Mouse (Mus musculus) lung, adult 2 months (tissue): Measurements from ENCODE around the gene Hbp1. TPM values are rescaled to one million over a fixed set of nuclear protein-coding genes. Genes with fewer than 3 reads are reported as not detected.

Experiments used
- DNase-seq: peaks from one replicate; pipeline ENCODE4 v3.0.0; 2022
- H3K4me1 ChIP-seq: fragments of 200-500 bp; 2 replicates; pipeline ENCODE4 v1.6.1; 2011; ENCODE audit warnings: low read length; ENCODE audit not compliant: control insufficient read depth, insufficient read depth
- H3K4me3 ChIP-seq: fragments of 200-500 bp; replicated peaks from 2 replicates; pipeline ENCODE3; 2011; ENCODE audit warnings: low read depth, mild to moderate bottlenecking, control low read depth, low read length; ENCODE audit errors: extremely low read depth
- CTCF ChIP-seq: fragments of 200-500 bp; IDR thresholded peaks from 2 replicates; pipeline ENCODE4 v1.5.1; 2011; ENCODE audit warnings: mild to moderate bottlenecking, low read length, control low read depth; ENCODE audit not compliant: insufficient read depth
- POLR2A ChIP-seq: fragments of 200-500 bp; IDR thresholded peaks from 2 replicates; pipeline ENCODE4 v1.6.1; 2011; ENCODE audit warnings: low read depth, mild to moderate bottlenecking, control low read depth, low read length, borderline replicate concordance; ENCODE audit errors: extremely low read depth
- WGBS: fragments of 180-500 bp; shearing (Covaris S2); methylation state at CpG from one replicate; pipeline ENCODE4 v1.1.7; 2018; 5-methylcytosine and 5-hydroxymethylcytosine counted together
- polyA plus RNA-seq: library from polyadenylated mRNA; depleted of rRNA; stranded (reverse); fragments of >200 nt; gene quantifications from 2 replicates; pipeline ENCODE4 v1.2.3, GENCODE M21; 2012

The Hbp1 gene
- polyA plus RNA-seq, 1 experiment, result 72.6 TPM

GRCm38 (mm10) chr12:31920464-31921405, 29.6 kb downstream of the Hbp1 start:
- Histone ChIP-seq H3K4me3 (no peak overlapping the region), H3K4me1 (no peaks in the 10 kb centered on the region)
- TF ChIP-seq CTCF (no peak), POLR2A (no peak)
- DNase-seq, result no peak
- 82% methylated on average over 18 of the region's 18 CpGs for WGBS

DNA sequence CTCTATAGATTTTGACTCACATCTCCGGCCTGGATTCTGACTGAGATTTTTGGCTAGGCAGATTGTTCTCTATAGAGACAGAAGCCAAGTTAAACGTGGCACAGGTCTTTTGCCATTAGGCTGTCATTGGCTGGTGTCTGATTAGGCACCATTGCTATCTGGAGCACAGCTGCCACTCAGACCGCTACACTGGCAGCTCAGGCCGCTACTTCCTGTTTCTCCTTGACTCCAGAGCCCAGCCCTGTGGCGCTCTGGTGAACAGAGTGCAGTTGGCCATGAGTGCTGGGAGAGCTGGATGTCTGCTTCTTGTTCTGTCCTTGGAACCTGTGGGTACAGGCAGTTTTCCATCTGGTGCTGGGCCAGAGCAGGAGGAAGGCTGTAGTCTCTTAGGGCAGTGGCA, 33.1 kb downstream of the Hbp1 start:
- DNase-seq, result no peak
- Histone ChIP-seq H3K4me1 (peaks cover 4% of the 10 kb centered on the region; the same call in 1 of the 2 replicates), H3K4me3 (no peak overlapping the region)
- WGBS, result 54% methylated on average over 5 of the region's 5 CpGs
- TF ChIP-seq CTCF (no peak), POLR2A (no peak)

GRCm38 (mm10) chr12:31916691-31917090, 33.6 kb downstream of the Hbp1 start:
- 92% methylated on average over 5 of the region's 5 CpGs for WGBS
- Histone ChIP-seq H3K4me1 (peaks cover 4% of the 10 kb centered on the region; the same call in 1 of the 2 replicates), H3K4me3 (no peak overlapping the region)
- no peak for TF ChIP-seq POLR2A
- TF ChIP-seq CTCF, result no peak
- no peak for DNase-seq

- no peak for DNase-seq
- TF ChIP-seq CTCF, result no peak
- Histone ChIP-seq H3K4me3 (no peak overlapping the region), H3K4me1 (peaks cover 4% of the 10 kb centered on the region; the same call in 1 of the 2 replicates)
- WGBS, result 30% methylated on average over 4 of the region's 4 CpGs
Observed at GRCm38 (mm10) chr12:31913614-31914013, 36.7 kb downstream of the Hbp1 start.

- DNase-seq, result no peak
- WGBS, result 87% methylated on average over 6 of the region's 6 CpGs
- Histone ChIP-seq H3K4me3 (no peak overlapping the region), H3K4me1 (peaks cover 4% of the 10 kb centered on the region; the same call in 1 of the 2 replicates)
- no peak for TF ChIP-seq CTCF
- TF ChIP-seq POLR2A, result no peak
Observed at GRCm38 (mm10) chr12:31912966-31913551, 37.3 kb downstream of the Hbp1 start.

- no peak overlapping the region for H3K4me3 ChIP-seq
- no peak for TF ChIP-seq POLR2A
- no peak for TF ChIP-seq CTCF
- DNase-seq, result no peak
- WGBS, result 97% methylated on average over 2 of the region's 2 CpGs
- H3K4me1 ChIP-seq, result no peaks in the 10 kb centered on the region
Observed at GRCm38 (mm10) chr12:31907436-31907835, 42.9 kb downstream of the Hbp1 start.

GRCm38 (mm10) chr12:31905696-31906551, 44.4 kb downstream of the Hbp1 start:
- H3K4me3 ChIP-seq, result no peak overlapping the region
- no peak for DNase-seq
- 67% methylated on average over 6 of the region's 6 CpGs for WGBS
- H3K4me1 ChIP-seq, result no peaks in the 10 kb centered on the region
- TF ChIP-seq CTCF (no peak), POLR2A (no peak)

DNA sequence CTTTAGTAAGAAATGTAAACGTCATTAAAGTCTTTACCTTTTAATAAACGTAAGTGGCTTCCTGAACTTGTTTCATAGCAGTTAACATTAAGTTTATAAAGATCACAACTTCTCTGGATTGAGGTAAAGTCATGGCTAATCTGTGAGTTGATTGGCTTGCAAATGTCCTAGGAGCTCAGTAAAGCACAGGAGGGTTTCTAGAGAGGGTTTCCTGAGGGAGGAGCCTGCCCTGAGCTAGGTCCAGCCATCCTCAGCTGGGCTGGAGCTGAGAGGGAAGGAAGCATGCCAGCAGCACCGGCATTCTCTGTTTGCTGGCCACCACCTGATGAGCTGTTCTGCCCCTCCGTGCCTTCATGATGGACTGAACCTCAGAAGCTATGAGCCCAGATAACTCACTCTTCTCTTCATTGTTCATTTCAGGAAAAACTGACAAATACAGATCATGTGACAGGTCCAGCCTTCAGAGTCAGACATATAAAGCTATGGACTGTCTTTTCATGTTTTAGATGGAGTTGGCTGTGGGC, 49.9 kb downstream of the Hbp1 start:
- TF ChIP-seq POLR2A (no peak), CTCF (no peak)
- WGBS, result 79% methylated on average over 4 of the region's 4 CpGs
- no peak overlapping the region for H3K4me3 ChIP-seq
- DNase-seq, result no peak
- no peaks in the 10 kb centered on the region for H3K4me1 ChIP-seq

DNA sequence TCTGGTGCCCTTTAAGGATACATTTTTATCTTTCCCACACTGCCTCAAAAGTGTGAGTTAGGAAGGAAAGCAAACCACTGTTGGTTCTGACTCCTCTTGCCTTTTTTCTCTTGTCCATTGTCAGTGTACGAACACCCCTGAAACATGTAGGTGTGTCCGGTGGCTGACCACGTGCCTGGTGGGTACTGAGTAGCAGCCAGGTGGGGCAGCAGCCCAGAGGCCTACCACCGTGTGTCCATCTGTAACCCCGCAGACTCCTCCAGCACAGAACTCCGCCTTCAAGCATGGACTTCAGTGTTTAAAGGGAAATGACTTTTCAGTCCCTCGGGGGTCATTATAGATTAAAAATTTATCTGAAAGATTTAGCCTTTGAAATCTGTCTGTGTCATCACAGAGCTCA, 52.9 kb downstream of the Hbp1 start:
- DNase-seq, result no peak
- H3K4me3 ChIP-seq, result no peak overlapping the region
- no peaks in the 10 kb centered on the region for H3K4me1 ChIP-seq
- no peak for TF ChIP-seq POLR2A
- TF ChIP-seq CTCF, result no peak
- WGBS, result 79% methylated on average over 7 of the region's 7 CpGs
